Mouse (Mus musculus): ENCODE results near the gene Map2k1.
"Not testable (repeated sequence)": the region's sequence is repeated elsewhere in the genome, so short reads cannot be mapped to it uniquely, and the experiment has no call there.

Map2k1 gene

DNA sequence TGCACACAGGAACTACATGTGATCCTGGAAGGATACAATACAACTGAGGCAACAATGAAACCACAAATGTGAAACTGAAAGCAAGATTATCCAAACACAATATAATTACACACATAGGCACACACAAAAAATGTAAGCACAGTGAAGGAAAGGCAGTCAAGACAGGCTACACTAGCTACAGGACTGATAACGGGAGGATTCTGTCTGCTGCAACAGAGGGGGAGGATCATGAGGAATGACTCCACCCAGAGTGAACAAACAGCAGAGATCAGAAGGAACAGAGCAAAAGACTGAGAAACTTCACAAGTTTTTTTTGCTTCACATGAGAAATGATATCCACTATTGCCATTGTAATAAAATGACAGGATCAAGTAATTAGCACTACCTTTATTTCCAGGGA, 96.8 kb downstream of the Map2k1 start:
- DNase-seq (ENCODE audit: low read depth), result no peak

GRCm38 (mm10) chr9:64139879-64140278, 113.6 kb downstream of the Map2k1 start:
- no peak for DNase-seq (ENCODE audit: low read depth)

GRCm38 (mm10) chr9:64138896-64139295, 114.5 kb downstream of the Map2k1 start:
- not testable (repeated sequence) for DNase-seq (ENCODE audit: low read depth)

Data from fibroblast of lung, adult 2 months (primary cell).